Mouse (Mus musculus): ENCODE measurements around the gene Hypm. TPM values are rescaled to one million over a fixed set of nuclear protein-coding genes. Genes with fewer than 3 reads are reported as not detected.

The Hypm gene
- total RNA-seq (2015): not detected in 2 replicates
- total RNA-seq (2017): not detected in 2 replicates

GRCm38 (mm10) chrX:9846628-9847027, at the start of gene Hypm:
Gene Hypm (plus strand): TSS chrX:9846928.
- ATAC-seq (ENCODE audit: poor library complexity, severe bottlenecking): no peak

GRCm38 (mm10) chrX:9810101-9810500, 36.6 kb upstream of the Hypm start:
- ATAC-seq (ENCODE audit: poor library complexity, severe bottlenecking): no peak

GRCm38 (mm10) chrX:9812469-9812868, 34.3 kb upstream of the Hypm start:
- ATAC-seq (ENCODE audit: poor library complexity, severe bottlenecking): no peak

GRCm38 (mm10) chrX:9834779-9835178, 11.9 kb upstream of the Hypm start:
- ATAC-seq (ENCODE audit: poor library complexity, severe bottlenecking): no peak

GRCm38 (mm10) chrX:9849403-9849802, 2.7 kb downstream of the Hypm start, which contains the start of gene H2al3:
Gene H2al3 (plus strand): TSS chrX:9849703.
- ATAC-seq (ENCODE audit: poor library complexity, severe bottlenecking): no peak

- ATAC-seq (ENCODE audit: poor library complexity, severe bottlenecking): no peak
Measured at GRCm38 (mm10) chrX:9861859-9862258, 15.1 kb downstream of the Hypm start.

- no peak for ATAC-seq (ENCODE audit: poor library complexity, severe bottlenecking)
Measured at GRCm38 (mm10) chrX:9875519-9875918, 28.8 kb downstream of the Hypm start.

GRCm38 (mm10) chrX:9885322-9885721, 38.6 kb downstream of the Hypm start, which contains the start of gene Sytl5:
Gene Sytl5 (plus strand): TSS chrX:9885622.
- no peak for ATAC-seq (ENCODE audit: poor library complexity, severe bottlenecking)

Other genes with a start within 250 kb of the Hypm start
- 36.8 and 37.1 TPM in 2 replicates for gene Dynlt3, start 183.9 kb upstream of the Hypm start, total RNA-seq (2015)
- gene Dynlt3, start 183.9 kb upstream of the Hypm start, total RNA-seq (2017): 44.3 and 47.9 TPM in 2 replicates
- not detected in 2 replicates for gene H2al3, start 2.8 kb downstream of the Hypm start, total RNA-seq (2015)
- not detected in 2 replicates for gene H2al3, start 2.8 kb downstream of the Hypm start, total RNA-seq (2017)
- not detected in 2 replicates for gene Sytl5, start 38.7 kb downstream of the Hypm start, total RNA-seq (2015)
- gene Sytl5, start 38.7 kb downstream of the Hypm start, total RNA-seq (2017): 0.18 TPM in 1 of 2 replicates, not detected in the other

Data from megakaryocyte, adult 5-6 weeks (primary cell).